Mouse (Mus musculus): Measurements from ENCODE around the gene Prkra.
"Not testable (repeated sequence)": the region's sequence is repeated elsewhere in the genome, so short reads cannot be mapped to it uniquely, and the experiment has no call there.

Prkra gene

GRCm38 (mm10) chr2:76655444-76655843 is 7.6 kb upstream of the Prkra start:
- DNase-seq (ENCODE audit: low read depth) = no peak

GRCm38 (mm10) chr2:76654646-76655045 is 6.8 kb upstream of the Prkra start:
- DNase-seq (ENCODE audit: low read depth) = no peak

- no peak for DNase-seq (ENCODE audit: low read depth)
Measured at GRCm38 (mm10) chr2:76653070-76653469, 5.3 kb upstream of the Prkra start.

- peak; percentile 19 for DNase-seq (ENCODE audit: low read depth)
Measured at GRCm38 (mm10) chr2:76648666-76649141, 889 bp upstream of the Prkra start.

- peak; percentile 42 for DNase-seq (ENCODE audit: low read depth)
Measured at GRCm38 (mm10) chr2:76647441-76647869, 360 bp downstream of the Prkra start.

GRCm38 (mm10) chr2:76643801-76644200 is 4.0 kb downstream of the Prkra start:
- no peak for DNase-seq (ENCODE audit: low read depth)

GRCm38 (mm10) chr2:76639637-76640036 is 8.2 kb downstream of the Prkra start:
- DNase-seq (ENCODE audit: low read depth) = no peak

GRCm38 (mm10) chr2:76631600-76631999 is 16.2 kb downstream of the Prkra start:
- DNase-seq (ENCODE audit: low read depth) = no peak

- no peak for DNase-seq (ENCODE audit: low read depth)
Measured at GRCm38 (mm10) chr2:76630293-76630692, 17.5 kb downstream of the Prkra start.

GRCm38 (mm10) chr2:76622316-76622715 is 25.5 kb downstream of the Prkra start:
- not testable (repeated sequence) for DNase-seq (ENCODE audit: low read depth)

- no peak for DNase-seq (ENCODE audit: low read depth)
Measured at GRCm38 (mm10) chr2:76621724-76622123, 26.1 kb downstream of the Prkra start.

GRCm38 (mm10) chr2:76620188-76620587 is 27.6 kb downstream of the Prkra start:
- no peak for DNase-seq (ENCODE audit: low read depth)

GRCm38 (mm10) chr2:76618078-76618477 is 29.7 kb downstream of the Prkra start:
- DNase-seq (ENCODE audit: low read depth) = peak; percentile 35

GRCm38 (mm10) chr2:76611996-76612395 is 35.8 kb downstream of the Prkra start:
- DNase-seq (ENCODE audit: low read depth) = no peak

GRCm38 (mm10) chr2:76610326-76611104 is 37.3 kb downstream of the Prkra start:
- DNase-seq (ENCODE audit: low read depth) = no peak

GRCm38 (mm10) chr2:76606704-76607103 is 41.1 kb downstream of the Prkra start:
- DNase-seq (ENCODE audit: low read depth) = no peak

GRCm38 (mm10) chr2:76602256-76602655 is 45.6 kb downstream of the Prkra start:
- DNase-seq (ENCODE audit: low read depth) = no peak

- no peak for DNase-seq (ENCODE audit: low read depth)
Measured at GRCm38 (mm10) chr2:76599214-76599613, 48.6 kb downstream of the Prkra start.

GRCm38 (mm10) chr2:76597521-76597920 is 50.3 kb downstream of the Prkra start:
- DNase-seq (ENCODE audit: low read depth) = no peak

GRCm38 (mm10) chr2:76592401-76592924 is 55.4 kb downstream of the Prkra start:
- no peak for DNase-seq (ENCODE audit: low read depth)

GRCm38 (mm10) chr2:76590221-76590620 is 57.6 kb downstream of the Prkra start:
- no peak for DNase-seq (ENCODE audit: low read depth)

GRCm38 (mm10) chr2:76586906-76587305 is 60.9 kb downstream of the Prkra start:
- no peak for DNase-seq (ENCODE audit: low read depth)

- DNase-seq (ENCODE audit: low read depth) = no peak
Measured at GRCm38 (mm10) chr2:76585090-76585489, 62.7 kb downstream of the Prkra start.

All from naive thymus-derived CD4-positive, alpha-beta T cell, adult 2 months (primary cell).